Mouse (Mus musculus): ENCODE results near the gene Fhod1. TPM values are rescaled to one million over a fixed set of nuclear protein-coding genes. Genes with fewer than 3 reads are reported as not detected.

Fhod1 gene
- total and polyA plus RNA-seq, 3 experiments: 0.81 to 8.1 (median 3.1) TPM

GRCm38 (mm10) chr8:105288958-105289732 lies 58.6 kb downstream of the Fhod1 start:
- peak; percentile 99 for DNase-seq (ENCODE audit: extremely low read depth)
- no peaks in the 10 kb centered on the region for H3K9me3 ChIP-seq (replicated peaks; ENCODE audit: low read length)
- H3K9ac ChIP-seq (ENCODE audit: insufficient read depth, low read depth): peak overlapping the region; percentile 41; the same call in 1 of the 2 replicates
- in situ Hi-C loops (cut with MboI; ENCODE audit: low pct_ligation_motif_present, low pct_unique_long_range_greater_than_20kb, low sequenced_read_pairs): loop anchor here (10.0 kb wide), 1 partner anchor 164 kb away; no protein-coding TSS in a partner anchor
- no peak for TF ChIP-seq ZNF384 (IDR thresholded peaks at IDR 0.05; ENCODE audit: low read depth, low read length)
- TF ChIP-seq CHD1 (IDR thresholded peaks at IDR 0.05; ENCODE audit: low read depth, low read length): no peak
- TF ChIP-seq ELF1 (IDR thresholded peaks at IDR 0.05; ENCODE audit: low read depth, low read length): peak; percentile 82
- TF ChIP-seq KAT2A (IDR thresholded peaks at IDR 0.05; ENCODE audit: insufficient replicate concordance, low read length): no peak
- no peak for TF ChIP-seq RAD21 (IDR thresholded peaks at IDR 0.05; ENCODE audit: low read depth, low read length)
- TF ChIP-seq PAX5 (IDR thresholded peaks at IDR 0.05; ENCODE audit: low read length): no peak
- no peak; the same call in 1 of the 2 replicates for TF ChIP-seq MEF2A (IDR thresholded peaks at IDR 0.05; ENCODE audit: borderline replicate concordance, low read depth, low read length)
- no peak for TF ChIP-seq MAFK (IDR thresholded peaks at IDR 0.05; ENCODE audit: insufficient replicate concordance, low read length)
- TF ChIP-seq ZKSCAN1 (IDR thresholded peaks at IDR 0.05; ENCODE audit: borderline replicate concordance, low read depth, low read length): no peak
- TF ChIP-seq CHD2 (IDR thresholded peaks at IDR 0.05; ENCODE audit: low read length): peak; percentile 62
- no peak for TF ChIP-seq EP300 (IDR thresholded peaks at IDR 0.05; ENCODE audit: low read length)
- TF ChIP-seq MXI1 (IDR thresholded peaks at IDR 0.05; ENCODE audit: low read depth, low read length): peak; percentile 92
- TF ChIP-seq USF2 (conservative IDR thresholded peaks at IDR 0.05; ENCODE audit: low read depth, low read length): no peak
- peak; percentile 65; the same call in 1 of the 2 replicates for TF ChIP-seq RCOR1 (conservative IDR thresholded peaks at IDR 0.05; ENCODE audit: low read depth, low read length)
- no peak for TF ChIP-seq ZC3H11A (IDR thresholded peaks at IDR 0.05; ENCODE audit: low read depth, low read length)
- TF ChIP-seq ZMIZ1 (IDR thresholded peaks at IDR 0.05; ENCODE audit: low read depth, low read length): peak; percentile 62
- peak; percentile 64 for TF ChIP-seq POLR2AphosphoS2 (IDR thresholded peaks at IDR 0.05; ENCODE audit: low read depth, low read length)
- TF ChIP-seq ETS1 (conservative IDR thresholded peaks at IDR 0.05; ENCODE audit: low read depth, low read length): peak; percentile 61; the same call in 1 of the 2 replicates
- TF ChIP-seq SMC3 (IDR thresholded peaks at IDR 0.05; ENCODE audit: low read depth, low read length): 0 out of 2 replicates have a peak, but pooled peaks have one; percentile 11
- TF ChIP-seq CTCF (conservative IDR thresholded peaks at IDR 0.05 in 1 of 2, IDR thresholded peaks at IDR 0.05 in 1 of 2; ENCODE audit: low read depth in 2 of 2, low read length in 2 of 2): no peak; a peak in 1 of 4 replicates
- peak; percentile 53 for TF ChIP-seq HCFC1 (IDR thresholded peaks at IDR 0.05; ENCODE audit: low read depth, low read length)
- peak; percentile 80 for TF ChIP-seq POLR2A (IDR thresholded peaks at IDR 0.05; ENCODE audit: low read depth, low read length)
- TF ChIP-seq SIN3A (IDR thresholded peaks at IDR 0.05; ENCODE audit: low read length): peak; percentile 68
- TF ChIP-seq TCF12 (IDR thresholded peaks at IDR 0.05; ENCODE audit: low read depth, low read length): peak; percentile 84
- peak; percentile 57 for TF ChIP-seq NELFE (IDR thresholded peaks at IDR 0.05; ENCODE audit: low read depth, low read length)
- TF ChIP-seq TBP (conservative IDR thresholded peaks at IDR 0.05; ENCODE audit: low read depth, low read length): peak; percentile 85
- TF ChIP-seq MAZ (IDR thresholded peaks at IDR 0.05; ENCODE audit: low read depth, low read length): no peak
- no peak for TF ChIP-seq USF1 (IDR thresholded peaks at IDR 0.05; ENCODE audit: low read depth, low read length)
- no peak for TF ChIP-seq UBTF (IDR thresholded peaks at IDR 0.05; ENCODE audit: low read depth, low read length)
- no peak for TF ChIP-seq JUN (IDR thresholded peaks at IDR 0.05; ENCODE audit: insufficient read depth, low read depth, low read length)
- TF ChIP-seq JUND (conservative IDR thresholded peaks at IDR 0.05; ENCODE audit: low read depth, low read length): 0 out of 2 replicates have a peak, but pooled peaks have one; percentile 14
- TF ChIP-seq BHLHE40 (IDR thresholded peaks at IDR 0.05; ENCODE audit: low read depth, low read length): peak; percentile 92
- TF ChIP-seq NRF1 (IDR thresholded peaks at IDR 0.05; ENCODE audit: low read depth, low read length): peak; percentile 76
- no peak for TF ChIP-seq GABPA (IDR thresholded peaks at IDR 0.05; ENCODE audit: insufficient replicate concordance, low read depth, low read length)
- TF ChIP-seq MYC (IDR thresholded peaks at IDR 0.05; ENCODE audit: low read depth, low read length): 0 out of 2 replicates have a peak, but pooled peaks have one; percentile 44
- no peak; the same call in none of the 2 replicates for TF ChIP-seq IRF4 (IDR thresholded peaks at IDR 0.05; ENCODE audit: low read depth, low read length)
- peak; percentile 66 for TF ChIP-seq MAX (IDR thresholded peaks at IDR 0.05; ENCODE audit: low read length)
- no peak for TF ChIP-seq E2F4 (IDR thresholded peaks at IDR 0.05; ENCODE audit: insufficient replicate concordance, low read depth, low read length)
- dilution Hi-C loops (cut with MboI; ENCODE audit: extremely low pct_ligation_motif_present, extremely low pct_unique_long_range_greater_than_20kb, low sequenced_read_pairs): no loop called here
- no peaks in the 10 kb centered on the region for H3K27me3 ChIP-seq (replicated peaks)
- H3K27ac ChIP-seq (ENCODE audit: insufficient read depth, low read depth): peak overlapping the region; percentile 71
- H3K4me1 ChIP-seq (ENCODE audit: control insufficient read depth in 1 of 2, insufficient read depth in 2 of 2): peaks cover 5 to 23% of the 10 kb centered on the region in 2 experiments
- H3K36me3 ChIP-seq (replicated peaks in 1 of 2; ENCODE audit: control insufficient read depth in 1 of 2, insufficient read depth in 1 of 2, low read length in 1 of 2): peaks cover 6 to 34% of the 10 kb centered on the region in 2 experiments
- H3K4me3 ChIP-seq (replicated peaks in 1 of 3; ENCODE audit: low read depth in 2 of 3, low read length in 2 of 3, poor library complexity in 1 of 3): peak overlapping the region; percentile 51 to 63 (median 59)
- no peaks in the 10 kb centered on the region for H3K79me2 ChIP-seq (replicated peaks; ENCODE audit: control insufficient read depth, extremely low read depth, insufficient read depth, poor library complexity, severe bottlenecking)
- peak overlapping the region; percentile 79 for H3K4me2 ChIP-seq (ENCODE audit: insufficient read depth, low read depth, poor library complexity, severe bottlenecking)

Measured in CH12.LX (cell line).